Mouse (Mus musculus): ENCODE results near the gene Rnf11. TPM values are rescaled to one million over a fixed set of nuclear protein-coding genes. Genes with fewer than 3 reads are reported as not detected.

The Rnf11 gene
- polyA plus RNA-seq (2011; ENCODE audit: insufficient read length, low read depth, missing spikeins): 134 and 135 TPM in 2 replicates

DNA sequence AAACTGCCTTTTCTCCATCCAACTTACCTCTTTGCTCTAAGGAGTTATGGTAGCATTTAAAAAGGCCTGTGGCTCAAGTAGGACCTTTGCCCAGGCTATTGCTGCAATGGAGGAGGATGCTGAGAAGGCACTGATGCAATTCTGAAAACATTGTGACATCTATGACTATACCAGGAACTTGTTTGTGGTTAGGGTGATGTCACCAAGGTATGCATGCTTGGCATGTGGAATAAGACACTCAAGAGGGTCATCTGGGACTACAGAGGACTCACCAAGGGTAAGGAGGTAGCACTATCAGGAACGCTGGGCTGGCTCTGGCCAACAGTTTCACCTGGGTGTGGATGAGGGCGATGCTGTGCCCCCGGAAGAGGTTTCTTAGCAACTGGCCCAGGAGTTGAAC, at the start of gene Rnf11:
TSS of gene Rnf11 (minus strand) at position 108 of the 400 bp plus-strand sequence.
- no peak within 1 kb of the TSS for H3K27ac ChIP-seq (ENCODE audit: insufficient read depth, low read length)
- no peak within 1 kb of the TSS for H3K4me3 ChIP-seq (ENCODE audit: insufficient read depth, low read length)
- peaks cover 10% of the 10 kb centered on the region for H3K4me1 ChIP-seq (ENCODE audit: control insufficient read depth, insufficient read depth, low read length)
- TF ChIP-seq CTCF (IDR thresholded peaks at IDR 0.05; ENCODE audit: borderline replicate concordance, insufficient read depth, low read length): no peak
- TF ChIP-seq POLR2A (IDR thresholded peaks at IDR 0.05; ENCODE audit: low read depth, low read length): no peak

DNA sequence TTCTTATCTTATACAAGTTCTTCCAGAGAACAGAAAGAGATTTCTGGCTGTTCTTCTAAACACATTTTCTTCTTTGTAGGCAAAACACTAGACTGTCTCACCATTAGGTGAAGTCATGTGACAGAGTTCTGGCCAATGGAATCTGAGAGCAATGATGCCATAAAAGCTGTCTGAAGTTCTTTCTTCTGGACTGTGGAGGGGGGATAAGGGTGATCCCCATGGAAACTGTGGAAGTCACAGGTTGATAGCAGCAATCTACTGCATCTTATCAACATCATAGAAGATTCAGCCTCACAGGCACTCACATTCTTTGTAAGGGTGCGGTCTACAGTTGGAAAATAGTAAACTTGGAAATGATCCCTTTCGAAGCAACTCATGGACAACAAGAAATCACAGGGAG, 46.6 kb upstream of the Rnf11 start, which contains the start of gene 4930522H14Rik:
TSS of gene 4930522H14Rik (minus strand) at position 187 of the 400 bp plus-strand sequence.
- Histone ChIP-seq H3K4me1 (ENCODE audit: control insufficient read depth, insufficient read depth, low read length) (no peaks in the 10 kb centered on the region), H3K27ac (ENCODE audit: insufficient read depth, low read length) (no peak within 1 kb of the TSS), H3K4me3 (ENCODE audit: insufficient read depth, low read length) (no peak within 1 kb of the TSS)
- TF ChIP-seq CTCF (IDR thresholded peaks at IDR 0.05; ENCODE audit: borderline replicate concordance, insufficient read depth, low read length): no peak
- TF ChIP-seq POLR2A (IDR thresholded peaks at IDR 0.05; ENCODE audit: low read depth, low read length): no peak

- no peak for TF ChIP-seq POLR2A (IDR thresholded peaks at IDR 0.05; ENCODE audit: low read depth, low read length)
- no peak for TF ChIP-seq CTCF (IDR thresholded peaks at IDR 0.05; ENCODE audit: borderline replicate concordance, insufficient read depth, low read length)
- H3K27ac ChIP-seq (ENCODE audit: insufficient read depth, low read length): no peak overlapping the region
- no peak overlapping the region for H3K4me3 ChIP-seq (ENCODE audit: insufficient read depth, low read length)
- H3K4me1 ChIP-seq (ENCODE audit: control insufficient read depth, insufficient read depth, low read length): no peaks in the 10 kb centered on the region
These were observed 45.8 kb upstream of the Rnf11 start for GRCm38 (mm10) chr4:109530245-109530816.

DNA sequence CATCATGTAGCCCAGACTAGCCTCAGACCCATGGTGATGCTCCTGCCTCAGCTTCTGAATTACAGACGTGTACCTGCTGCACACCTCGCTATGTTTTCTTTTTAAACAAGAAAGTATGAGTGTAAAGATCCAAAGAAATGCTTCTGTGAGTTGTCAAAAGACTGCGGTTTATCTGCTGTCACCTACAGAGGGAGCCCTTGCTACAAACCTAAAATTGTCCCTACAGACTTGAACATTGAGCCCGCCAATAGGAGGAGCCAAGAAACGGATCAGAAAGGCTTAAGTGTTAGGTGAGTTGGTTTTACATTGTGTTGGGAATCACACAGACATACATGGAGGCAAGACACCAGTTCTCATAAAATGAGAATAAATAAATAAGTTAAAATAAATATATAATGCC, 20.4 kb upstream of the Rnf11 start:
- no peak overlapping the region for H3K4me3 ChIP-seq (ENCODE audit: insufficient read depth, low read length)
- TF ChIP-seq POLR2A (IDR thresholded peaks at IDR 0.05; ENCODE audit: low read depth, low read length): no peak
- no peak for TF ChIP-seq CTCF (IDR thresholded peaks at IDR 0.05; ENCODE audit: borderline replicate concordance, insufficient read depth, low read length)

GRCm38 (mm10) chr4:109498476-109498875, 13.9 kb upstream of the Rnf11 start:
- Histone ChIP-seq H3K4me3 (ENCODE audit: insufficient read depth, low read length) (no peak overlapping the region), H3K4me1 (ENCODE audit: control insufficient read depth, insufficient read depth, low read length) (no peaks in the 10 kb centered on the region), H3K27ac (ENCODE audit: insufficient read depth, low read length) (no peak overlapping the region)
- no peak for TF ChIP-seq POLR2A (IDR thresholded peaks at IDR 0.05; ENCODE audit: low read depth, low read length)

More for the DNA sequence above, 20.4 kb upstream of the Rnf11 start:
- Histone ChIP-seq H3K27ac (ENCODE audit: insufficient read depth, low read length) (no peak overlapping the region), H3K4me1 (ENCODE audit: control insufficient read depth, insufficient read depth, low read length) (no peaks in the 10 kb centered on the region)

- TF ChIP-seq CTCF (IDR thresholded peaks at IDR 0.05; ENCODE audit: borderline replicate concordance, insufficient read depth, low read length): no peak
- TF ChIP-seq POLR2A (IDR thresholded peaks at IDR 0.05; ENCODE audit: low read depth, low read length): no peak
- H3K27ac ChIP-seq (ENCODE audit: insufficient read depth, low read length): no peak overlapping the region
- H3K4me3 ChIP-seq (ENCODE audit: insufficient read depth, low read length): no peak overlapping the region
- H3K4me1 ChIP-seq (ENCODE audit: control insufficient read depth, insufficient read depth, low read length): no peaks in the 10 kb centered on the region
These were observed 9.1 kb upstream of the Rnf11 start for GRCm38 (mm10) chr4:109493581-109493980.

GRCm38 (mm10) chr4:109488812-109489211, 4.3 kb upstream of the Rnf11 start:
- no peak for TF ChIP-seq CTCF (IDR thresholded peaks at IDR 0.05; ENCODE audit: borderline replicate concordance, insufficient read depth, low read length)
- no peak for TF ChIP-seq POLR2A (IDR thresholded peaks at IDR 0.05; ENCODE audit: low read depth, low read length)

DNA sequence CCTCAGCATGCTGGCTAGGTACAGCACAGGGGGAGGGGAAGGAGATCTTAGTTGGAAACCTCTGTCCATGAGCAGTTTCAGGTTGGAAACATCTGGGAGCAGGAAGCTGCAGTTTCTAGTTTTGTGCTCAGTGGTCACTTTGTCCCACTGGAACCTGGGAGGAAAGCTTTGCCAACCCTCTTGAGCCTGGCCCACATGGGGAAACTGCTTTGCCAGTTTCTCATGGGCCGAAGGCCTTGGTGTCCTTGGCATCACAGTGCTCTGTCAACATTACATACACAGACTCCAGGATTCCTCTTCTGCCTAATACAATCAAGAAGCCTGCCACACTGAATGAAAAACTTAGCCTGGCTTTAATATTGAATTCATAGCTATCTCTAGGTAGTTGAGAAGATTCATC, 1.8 kb downstream of the Rnf11 start:
- Histone ChIP-seq H3K27ac (ENCODE audit: insufficient read depth, low read length) (no peak overlapping the region), H3K4me3 (ENCODE audit: insufficient read depth, low read length) (no peak overlapping the region), H3K4me1 (ENCODE audit: control insufficient read depth, insufficient read depth, low read length) (peaks cover 10% of the 10 kb centered on the region)
- no peak for TF ChIP-seq CTCF (IDR thresholded peaks at IDR 0.05; ENCODE audit: borderline replicate concordance, insufficient read depth, low read length)
- no peak for TF ChIP-seq POLR2A (IDR thresholded peaks at IDR 0.05; ENCODE audit: low read depth, low read length)

More at GRCm38 (mm10) chr4:109488812-109489211, 4.3 kb upstream of the Rnf11 start:
- Histone ChIP-seq H3K27ac (ENCODE audit: insufficient read depth, low read length) (no peak overlapping the region), H3K4me3 (ENCODE audit: insufficient read depth, low read length) (no peak overlapping the region), H3K4me1 (ENCODE audit: control insufficient read depth, insufficient read depth, low read length) (peaks cover 6% of the 10 kb centered on the region; the same call in 1 of the 2 replicates)

GRCm38 (mm10) chr4:109481424-109481823, 3.1 kb downstream of the Rnf11 start:
- TF ChIP-seq CTCF (IDR thresholded peaks at IDR 0.05; ENCODE audit: borderline replicate concordance, insufficient read depth, low read length): no peak
- TF ChIP-seq POLR2A (IDR thresholded peaks at IDR 0.05; ENCODE audit: low read depth, low read length): no peak
- Histone ChIP-seq H3K4me1 (ENCODE audit: control insufficient read depth, insufficient read depth, low read length) (peaks cover 10% of the 10 kb centered on the region), H3K4me3 (ENCODE audit: insufficient read depth, low read length) (no peak overlapping the region), H3K27ac (ENCODE audit: insufficient read depth, low read length) (peak overlapping the region; percentile 22; the same call in 1 of the 2 replicates)

- H3K4me1 ChIP-seq (ENCODE audit: control insufficient read depth, insufficient read depth, low read length): peaks cover 5% of the 10 kb centered on the region
- TF ChIP-seq CTCF (IDR thresholded peaks at IDR 0.05; ENCODE audit: borderline replicate concordance, insufficient read depth, low read length): no peak
- no peak for TF ChIP-seq POLR2A (IDR thresholded peaks at IDR 0.05; ENCODE audit: low read depth, low read length)
- no peak overlapping the region for H3K4me3 ChIP-seq (ENCODE audit: insufficient read depth, low read length)
- no peak overlapping the region for H3K27ac ChIP-seq (ENCODE audit: insufficient read depth, low read length)
These were observed 7.1 kb downstream of the Rnf11 start for GRCm38 (mm10) chr4:109477454-109477853.

Measured in embryonic fibroblast, embryonic 13.5 days (primary cell).